Comparison of ENCODE assay signal across 18 mouse cellular contexts in genomic region chr3:101410745-101411144, GRCm38 (mm10). TPM values are rescaled to one million over a fixed set of nuclear protein-coding genes. Genes with fewer than 3 reads are reported as not detected.
A peak's percentile ranks its signal among the peaks of the same experiment; 100 is the strongest.
DNase-seq lines count a peak whose midpoint lies in the region; ATAC-seq lines count a peak whose summit lies in the region.
"Had no signal": no experiment of that assay in that cellular context is flagged by ENCODE, and none has a peak within 500 bp of the region (broad histone marks: within the 10 kb centered on the region; RNA-seq: fewer than 3 reads in every experiment).

No protein-coding gene starts in this region.

- DNase-seq in forebrain, embryonic 14.5 days (ENCODE audit: low spot score) = no peak
- no peak for DNase-seq in kidney, postnatal 25 days
- DNase-seq in neural tube, embryonic 10.5 days (ENCODE audit: extremely low spot score, low spot score) = no peak
- no peak for DNase-seq in right cerebral cortex, postnatal 25 days
- no peak for DNase-seq in embryo, embryonic 10.5 days (ENCODE audit: low spot score)
- DNase-seq: adrenal gland, adult 8-10 months; cerebellum, adult 8-10 months; heart, adult 2 months; liver, embryonic 13.5 days; right cerebral cortex, postnatal 4 days; thymus, postnatal 4 days had no signal

- H3K36me3 ChIP-seq in forebrain, embryonic 14.5 days (ENCODE audit: control insufficient read depth, insufficient read depth, low read length) = no peaks in the 10 kb centered on the region
- no peaks in the 10 kb centered on the region for H3K36me3 ChIP-seq in forebrain, embryonic 15.5 days
- no peaks in the 10 kb centered on the region for H3K36me3 ChIP-seq in kidney, embryonic 14.5 days (ENCODE audit: control insufficient read depth, insufficient read depth, low read length)
- no peaks in the 10 kb centered on the region for H3K36me3 ChIP-seq in neural tube, embryonic 14.5 days (ENCODE audit: control insufficient read depth, insufficient read depth, low read length)
- H3K36me3 ChIP-seq: hindbrain, embryonic 15.5 days; liver, embryonic 13.5 days had no signal

- 34% methylated on average over 3 of the region's 3 CpGs for WGBS in forebrain, embryonic 14.5 days
- WGBS in forebrain, embryonic 15.5 days = 25% methylated on average over 3 of the region's 3 CpGs
- 43% methylated on average over 3 of the region's 3 CpGs for WGBS in kidney, embryonic 14.5 days
- 54% methylated on average over 3 of the region's 3 CpGs for WGBS in neural tube, embryonic 14.5 days

- H3K9ac ChIP-seq in forebrain, embryonic 14.5 days (ENCODE audit: low read length) = no peak overlapping the region
- no peak overlapping the region for H3K9ac ChIP-seq in forebrain, embryonic 15.5 days (replicated peaks)
- no peak overlapping the region for H3K9ac ChIP-seq in kidney, embryonic 14.5 days (ENCODE audit: low read depth, low read length)
- H3K9ac ChIP-seq in neural tube, embryonic 14.5 days (replicated peaks; ENCODE audit: low read depth, low read length) = no peak overlapping the region
- H3K9ac ChIP-seq: hindbrain, embryonic 15.5 days; liver, embryonic 13.5 days had no signal

- H3K9me3 ChIP-seq in forebrain, embryonic 14.5 days (replicated peaks; ENCODE audit: control insufficient read depth, low read length) = no peaks in the 10 kb centered on the region
- no peaks in the 10 kb centered on the region for H3K9me3 ChIP-seq in forebrain, embryonic 15.5 days
- H3K9me3 ChIP-seq in kidney, embryonic 14.5 days (ENCODE audit: control insufficient read depth, low read length) = no peaks in the 10 kb centered on the region
- no peaks in the 10 kb centered on the region for H3K9me3 ChIP-seq in neural tube, embryonic 14.5 days (ENCODE audit: control insufficient read depth, low read length)
- H3K9me3 ChIP-seq: G1E; hindbrain, embryonic 15.5 days; liver, embryonic 13.5 days had no signal

- H3K4me3 ChIP-seq in forebrain, embryonic 14.5 days (ENCODE audit: low read depth, low read length) = no peak overlapping the region
- no peak overlapping the region for H3K4me3 ChIP-seq in forebrain, embryonic 15.5 days
- H3K4me3 ChIP-seq in kidney, embryonic 14.5 days (ENCODE audit: low read length) = no peak overlapping the region
- no peak overlapping the region for H3K4me3 ChIP-seq in neural tube, embryonic 14.5 days (ENCODE audit: low read depth, low read length)
- H3K4me3 ChIP-seq: erythroblast, embryonic 14.5 days; heart, adult 2 months; hindbrain, embryonic 15.5 days; liver, embryonic 13.5 days; myocyte had no signal

- peak; percentile 24; the same call in 1 of the 2 replicates for ATAC-seq in forebrain, embryonic 14.5 days
- no peak for ATAC-seq in forebrain, embryonic 15.5 days (replicated peaks)
- ATAC-seq in kidney, embryonic 14.5 days (ENCODE audit: low FRiP score, low TSS enrichment) = peak; percentile 25; the same call in 1 of the 2 replicates
- 0 out of 2 replicates have a peak, but pooled peaks have one; percentile 10 for ATAC-seq in neural tube, embryonic 14.5 days (ENCODE audit: low read depth)

- no peak overlapping the region for H3K27ac ChIP-seq in forebrain, embryonic 14.5 days (ENCODE audit: low read depth, low read length)
- no peak overlapping the region for H3K27ac ChIP-seq in forebrain, embryonic 15.5 days (replicated peaks)
- no peak overlapping the region for H3K27ac ChIP-seq in kidney, embryonic 14.5 days (ENCODE audit: low read depth, low read length)
- H3K27ac ChIP-seq in neural tube, embryonic 14.5 days (ENCODE audit: low read depth, low read length) = no peak overlapping the region
- H3K27ac ChIP-seq: heart, adult 2 months; liver, embryonic 13.5 days had no signal

- no peaks in the 10 kb centered on the region for H3K27me3 ChIP-seq in forebrain, embryonic 14.5 days (replicated peaks; ENCODE audit: control insufficient read depth, insufficient read depth, low read length)
- no peaks in the 10 kb centered on the region for H3K27me3 ChIP-seq in forebrain, embryonic 15.5 days
- no peaks in the 10 kb centered on the region for H3K27me3 ChIP-seq in kidney, embryonic 14.5 days (ENCODE audit: control insufficient read depth, insufficient read depth, low read length)
- no peaks in the 10 kb centered on the region for H3K27me3 ChIP-seq in neural tube, embryonic 14.5 days (ENCODE audit: control insufficient read depth, insufficient read depth, low read length)
- H3K27me3 ChIP-seq: hindbrain, embryonic 15.5 days; liver, embryonic 13.5 days had no signal

- peaks cover 21% of the 10 kb centered on the region for H3K4me1 ChIP-seq in forebrain, embryonic 14.5 days (ENCODE audit: control insufficient read depth, insufficient read depth, low read length)
- H3K4me1 ChIP-seq in forebrain, embryonic 15.5 days = peaks cover 42% of the 10 kb centered on the region
- peaks cover 29% of the 10 kb centered on the region for H3K4me1 ChIP-seq in kidney, embryonic 14.5 days (ENCODE audit: control insufficient read depth, insufficient read depth, low read length)
- H3K4me1 ChIP-seq in neural tube, embryonic 14.5 days (ENCODE audit: control insufficient read depth, insufficient read depth, low read length) = peaks cover 12% of the 10 kb centered on the region

- H3K4me2 ChIP-seq in forebrain, embryonic 14.5 days (ENCODE audit: low read length) = no peak overlapping the region
- no peak overlapping the region for H3K4me2 ChIP-seq in forebrain, embryonic 15.5 days (replicated peaks)
- H3K4me2 ChIP-seq in kidney, embryonic 14.5 days (replicated peaks; ENCODE audit: low read depth, low read length) = no peak overlapping the region
- H3K4me2 ChIP-seq in neural tube, embryonic 14.5 days (ENCODE audit: low read depth, low read length) = no peak overlapping the region
- H3K4me2 ChIP-seq: hindbrain, embryonic 15.5 days; liver, embryonic 13.5 days had no signal

RNA-seq across cellular contexts. Expression of gene Igsf3, which starts 33.9 kb away (rescaled TPM):
- polyA plus RNA-seq in forebrain, embryonic 14.5 days (2014; fragmentation: Nextera tagmentation; extraction: Ambion mirVana) = 30.0 and 45.6 TPM in 2 replicates
- polyA plus RNA-seq in forebrain, embryonic 15.5 days (2015; fragmentation: Nextera tagmentation; extraction: Ambion mirVana) = 87.3 and 95.0 TPM in 2 replicates
- polyA plus RNA-seq in kidney, embryonic 14.5 days (2014; fragmentation: Nextera tagmentation; extraction: Ambion mirVana) = 15.1 and 16.9 TPM in 2 replicates
- polyA plus RNA-seq in neural tube, embryonic 14.5 days (2014; fragmentation: Nextera tagmentation; extraction: Ambion mirVana) = 58.8 and 66.4 TPM in 2 replicates
